Mouse (Mus musculus) megakaryocyte, embryonic 14.5 days (primary cell): ENCODE data around the gene Olfr487. TPM values are rescaled to one million over a fixed set of nuclear protein-coding genes. Genes with fewer than 3 reads are reported as not detected.
"Not testable (repeated sequence)": the region's sequence is repeated elsewhere in the genome, so short reads cannot be mapped to it uniquely, and the experiment has no call there.

Experiments
- H3K27me3 ChIP-seq: replicated peaks from 2 replicates; pipeline ENCODE3; 2012; ENCODE audit warnings: inconsistent platforms
- H3K36me3 ChIP-seq: replicated peaks from 2 replicates; pipeline ENCODE3; 2012; ENCODE audit warnings: low read length, inconsistent platforms, mixed read lengths
- H3K4me1 ChIP-seq: 2 replicates; pipeline ENCODE4 v1.6.1; 2012; ENCODE audit warnings: inconsistent platforms
- H3K4me3 ChIP-seq: replicated peaks from 2 replicates; pipeline ENCODE3; 2012; ENCODE audit warnings: moderate library complexity, mild to moderate bottlenecking, inconsistent platforms
- H3K9me3 ChIP-seq: 2 replicates; pipeline ENCODE4 v1.6.1; 2012; ENCODE audit warnings: inconsistent platforms
- FLI1 ChIP-seq: IDR thresholded peaks from 2 replicates; pipeline ENCODE4 v1.6.1; 2012; ENCODE audit warnings: low read length, inconsistent platforms, mixed read lengths
- GATA1 ChIP-seq: IDR thresholded peaks from 3 replicates; pipeline ENCODE4 v1.6.1; 2012; ENCODE audit warnings: mixed read lengths, low read length, inconsistent platforms, borderline replicate concordance
- polyA plus RNA-seq: library from polyadenylated mRNA; stranded (reverse); fragments of >175 nt; gene quantifications from 2 replicates; pipeline ENCODE4 v1.2.3, GENCODE M21; 2012; ENCODE audit warnings: low replicate concordance; ENCODE audit not compliant: insufficient read depth

Olfr487 gene
- not detected in 2 replicates for polyA plus RNA-seq

DNA sequence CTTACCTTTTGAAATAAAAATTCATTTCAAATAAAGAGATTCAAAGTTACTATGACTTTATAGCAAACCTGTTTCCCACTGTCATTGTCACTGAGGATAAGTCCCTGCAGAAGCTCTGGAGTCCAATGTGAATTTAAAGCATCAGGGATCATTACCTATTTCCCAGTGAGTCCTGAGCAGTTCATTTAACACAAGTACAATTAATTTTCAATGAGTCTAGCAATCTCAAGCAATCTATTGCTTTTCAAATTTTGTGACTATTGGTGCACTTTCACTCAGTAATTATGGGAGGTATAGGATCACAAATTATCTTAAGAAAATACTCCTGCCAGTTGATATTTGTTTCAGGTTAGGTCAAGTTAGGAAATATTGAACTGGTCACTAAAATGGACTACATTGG, at the start of gene Olfr487:
Gene Olfr487, minus strand, starts transcription at position 101 of the 400 bp plus-strand sequence.
- not testable (repeated sequence) for H3K36me3 ChIP-seq, H3K4me1 ChIP-seq, H3K9me3 ChIP-seq, H3K4me3 ChIP-seq, H3K27me3 ChIP-seq

DNA sequence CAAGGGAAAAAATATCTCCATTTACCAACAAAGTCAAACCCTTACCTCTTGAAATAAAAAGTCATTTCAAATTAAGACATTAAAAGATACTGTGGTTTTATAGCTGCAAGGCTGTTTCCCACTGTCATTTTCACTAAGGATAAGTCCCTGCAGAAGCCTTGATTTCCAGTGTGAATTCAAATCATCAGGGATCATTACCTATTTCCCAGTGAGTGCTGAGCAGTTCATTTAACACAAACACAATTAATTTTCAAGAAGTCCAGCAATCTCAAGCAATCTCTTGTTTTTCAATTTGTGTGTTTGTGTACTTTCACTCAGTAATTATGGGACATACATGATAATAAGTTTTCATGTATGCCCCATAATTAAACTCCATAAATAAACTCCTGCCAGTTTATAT, 43.8 kb upstream of the Olfr487 start, which contains the start of gene Olfr488:
Gene Olfr488, minus strand, starts transcription at position 101 of the 400 bp plus-strand sequence.
- no peak within 1 kb of the TSS for H3K4me3 ChIP-seq
- H3K27me3 ChIP-seq, result no peaks in the 10 kb centered on the region
- TF ChIP-seq FLI1 (no peak), GATA1 (no peak)
- no peaks in the 10 kb centered on the region for H3K4me1 ChIP-seq
- H3K9me3 ChIP-seq, result no peaks in the 10 kb centered on the region
- H3K36me3 ChIP-seq, result no peaks in the 10 kb centered on the region

DNA sequence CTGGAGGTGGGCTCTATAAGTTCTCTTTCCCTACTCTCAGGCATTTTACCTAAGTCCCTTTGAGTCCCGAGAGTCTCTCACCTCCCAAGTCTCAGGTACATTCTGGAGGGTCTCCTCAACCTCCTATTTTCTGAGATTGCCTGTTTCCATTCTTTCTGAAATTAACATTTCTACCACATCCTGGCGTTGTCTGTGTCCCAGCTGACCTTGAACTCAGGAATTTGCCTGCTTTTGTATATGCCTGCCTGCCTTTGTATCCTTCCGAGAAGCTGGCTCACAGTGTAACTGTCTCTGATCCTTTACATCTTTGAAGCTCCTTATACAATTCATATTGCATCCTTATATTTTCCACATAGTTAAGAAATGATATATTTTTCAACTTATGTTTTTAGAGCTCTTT, 19.1 kb upstream of the Olfr487 start:
- no peaks in the 10 kb centered on the region for H3K36me3 ChIP-seq
- no peak overlapping the region for H3K4me3 ChIP-seq
- H3K27me3 ChIP-seq, result no peaks in the 10 kb centered on the region
- no peaks in the 10 kb centered on the region for H3K4me1 ChIP-seq
- TF ChIP-seq GATA1, result no peak
- no peak for TF ChIP-seq FLI1
- 0 out of 2 replicates have a peak, but pooled peaks cover 2% of the 10 kb centered on the region for H3K9me3 ChIP-seq

DNA sequence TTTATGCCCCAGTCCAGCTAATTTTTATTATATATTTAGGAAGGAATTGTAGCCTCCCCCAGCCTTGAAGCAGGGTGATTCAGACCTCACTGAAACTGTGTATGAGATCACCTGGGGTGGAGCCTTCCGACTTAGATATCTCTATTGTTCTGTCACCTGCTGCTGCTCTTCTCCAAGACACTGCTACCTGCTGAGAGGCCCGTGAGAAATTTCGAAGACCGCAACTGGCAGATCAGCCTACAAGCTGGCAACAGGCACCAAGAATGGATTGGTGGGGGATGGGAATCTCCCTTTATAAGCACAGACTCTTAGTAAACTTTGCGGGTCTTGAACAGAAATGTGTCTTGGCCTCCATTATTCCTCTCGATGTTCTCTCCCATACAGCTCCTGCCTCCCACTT, 17.5 kb downstream of the Olfr487 start:
- TF ChIP-seq GATA1 (no peak), FLI1 (no peak)
- no peaks in the 10 kb centered on the region for H3K36me3 ChIP-seq
- no peak overlapping the region for H3K4me3 ChIP-seq
- no peaks in the 10 kb centered on the region for H3K27me3 ChIP-seq
- no peaks in the 10 kb centered on the region for H3K4me1 ChIP-seq
- no peaks in the 10 kb centered on the region for H3K9me3 ChIP-seq

DNA sequence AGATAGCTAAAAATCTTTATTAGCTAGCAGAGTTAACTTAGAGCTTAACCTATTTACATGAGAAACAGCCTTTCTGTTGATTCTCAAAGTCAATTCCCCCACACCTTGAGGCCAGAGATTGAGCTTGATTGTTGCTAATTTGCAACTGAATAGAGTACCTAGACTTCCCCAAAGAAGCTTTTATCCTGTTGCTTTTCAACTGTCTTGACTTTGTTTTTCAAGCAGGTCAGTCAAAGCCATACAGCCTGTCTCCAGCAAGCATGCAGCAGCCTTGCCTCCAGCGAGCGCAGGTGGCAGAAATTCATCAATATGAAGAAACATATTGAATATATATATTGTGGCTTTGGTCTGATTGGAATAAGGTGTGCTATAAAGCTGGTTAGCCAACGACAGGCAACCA, 18.1 kb downstream of the Olfr487 start:
- not testable (repeated sequence) for H3K27me3 ChIP-seq, H3K36me3 ChIP-seq, H3K9me3 ChIP-seq, H3K4me1 ChIP-seq, H3K4me3 ChIP-seq

DNA sequence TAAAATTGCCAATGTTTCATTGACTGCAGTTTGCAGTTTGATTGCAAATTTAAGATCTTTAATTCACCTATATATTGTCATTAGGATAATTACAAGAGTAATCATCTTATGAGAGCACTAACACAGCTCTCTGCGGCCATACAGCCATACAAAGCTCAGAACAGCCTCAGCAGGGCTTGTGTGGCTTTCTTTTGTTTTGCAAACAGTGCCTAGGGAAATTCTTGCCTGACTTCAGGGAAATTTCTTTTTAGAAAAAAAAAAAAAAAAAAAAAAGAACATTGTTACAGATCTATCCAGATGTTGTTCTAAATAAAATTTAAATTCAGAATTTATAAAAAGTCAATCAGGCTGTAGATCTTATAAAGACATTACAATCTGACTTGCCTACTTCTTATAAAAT, 21.7 kb downstream of the Olfr487 start:
- H3K4me1 ChIP-seq, H3K36me3 ChIP-seq, H3K9me3 ChIP-seq, H3K27me3 ChIP-seq, H3K4me3 ChIP-seq: not testable (repeated sequence)

DNA sequence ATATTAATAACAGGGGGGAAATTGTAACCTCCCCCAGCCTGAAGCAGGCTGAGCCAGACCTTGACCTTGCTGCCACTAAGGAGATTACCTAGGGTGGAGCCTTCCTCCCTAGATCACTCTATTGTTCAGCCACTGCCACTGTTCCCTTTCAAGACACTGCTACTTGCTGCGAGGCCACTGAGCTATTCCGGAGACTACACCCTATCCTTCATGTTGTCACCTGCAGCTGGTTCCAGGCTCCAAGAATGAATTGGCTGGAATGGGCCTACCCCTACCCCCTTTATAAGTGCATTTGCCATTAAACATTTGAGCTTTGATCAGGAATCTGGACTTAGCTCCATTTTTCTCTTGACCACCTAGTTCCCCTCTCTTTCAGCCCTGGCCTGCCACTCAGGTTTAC, 23.2 kb downstream of the Olfr487 start:
- not testable (repeated sequence) for H3K27me3 ChIP-seq, H3K4me1 ChIP-seq, H3K9me3 ChIP-seq, H3K36me3 ChIP-seq, H3K4me3 ChIP-seq

DNA sequence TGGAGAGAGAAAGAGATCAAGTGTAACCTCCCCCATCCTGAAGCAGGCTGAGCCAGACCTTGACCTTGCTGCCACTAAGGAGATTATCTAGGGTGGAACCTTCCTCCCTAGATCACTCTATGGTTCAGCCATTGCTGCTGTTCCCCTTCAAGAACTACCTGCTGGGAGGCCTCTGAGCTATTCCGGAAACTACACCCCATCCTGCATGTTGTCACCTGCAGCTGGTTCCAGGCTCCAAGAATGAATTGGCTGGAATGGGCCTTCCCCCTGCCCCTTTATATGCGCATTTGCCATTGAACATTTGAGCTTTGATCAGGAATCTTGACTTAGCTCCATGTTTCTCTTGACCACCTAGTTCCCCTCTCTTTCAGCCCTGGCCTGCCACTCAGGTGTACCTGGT, 29.2 kb downstream of the Olfr487 start:
- H3K4me1 ChIP-seq, H3K36me3 ChIP-seq, H3K27me3 ChIP-seq, H3K4me3 ChIP-seq, H3K9me3 ChIP-seq: not testable (repeated sequence)

DNA sequence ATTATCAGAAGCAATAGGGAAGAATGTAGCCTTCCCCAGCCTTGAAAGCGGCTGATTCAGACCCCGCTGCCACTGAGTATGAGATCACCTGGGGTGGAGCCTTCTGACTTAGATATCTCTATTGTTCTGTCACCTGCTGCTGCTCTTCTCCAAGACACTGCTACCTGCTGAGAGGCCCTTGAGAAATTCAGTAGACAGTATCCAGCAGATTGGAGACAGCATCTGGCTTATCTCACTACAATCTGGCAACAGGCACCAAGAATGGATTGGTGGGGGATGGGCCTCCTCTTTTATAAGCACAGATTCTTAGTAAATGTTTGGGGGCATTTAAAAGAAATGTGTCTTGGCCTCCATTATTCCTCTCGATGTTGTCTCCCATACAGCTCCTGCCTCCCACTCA, 30.0 kb downstream of the Olfr487 start:
- not testable (repeated sequence) for H3K4me1 ChIP-seq, H3K27me3 ChIP-seq, H3K4me3 ChIP-seq, H3K9me3 ChIP-seq, H3K36me3 ChIP-seq

DNA sequence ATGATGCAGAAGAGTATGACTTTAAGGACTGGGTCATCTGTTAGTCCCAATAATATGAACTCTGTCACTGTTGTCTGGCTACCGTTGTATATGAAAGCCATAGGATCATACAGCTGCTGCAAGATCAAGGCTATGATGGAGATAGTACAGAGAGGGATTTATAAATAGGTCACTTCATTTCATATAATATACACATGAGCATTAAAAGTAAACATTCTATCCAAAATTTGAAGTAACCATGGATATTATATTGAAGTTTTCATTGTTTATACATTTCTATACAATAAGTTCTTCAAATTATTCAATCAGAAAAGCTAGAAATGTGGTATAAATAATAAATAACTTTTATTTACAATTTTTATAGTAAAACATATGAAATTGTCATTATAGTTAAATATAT, 41.8 kb downstream of the Olfr487 start, which contains the start of gene Olfr486:
Gene Olfr486, minus strand, starts transcription at position 101 of the 400 bp plus-strand sequence.
- not testable (repeated sequence) for H3K27me3 ChIP-seq, H3K4me1 ChIP-seq, H3K9me3 ChIP-seq, H3K36me3 ChIP-seq, H3K4me3 ChIP-seq

DNA sequence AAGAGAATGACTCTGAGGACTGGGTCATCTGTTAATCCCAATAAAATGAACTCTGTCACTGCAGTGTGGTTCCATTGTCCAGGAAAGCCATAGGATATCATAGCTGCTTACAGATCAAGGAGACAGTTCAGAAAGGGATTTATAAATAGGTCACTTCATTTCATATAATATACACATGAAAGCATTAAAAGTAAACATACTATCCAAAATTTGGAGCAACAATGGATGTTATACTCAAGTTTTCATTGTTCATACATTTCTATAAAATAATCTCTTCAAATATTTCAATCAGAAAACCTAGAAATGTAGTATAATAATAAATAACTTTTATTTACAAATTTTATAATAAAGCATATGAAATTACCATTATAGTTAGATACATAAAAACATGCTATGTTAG, 54.7 kb downstream of the Olfr487 start, which contains the start of gene Olfr485:
Gene Olfr485, minus strand, starts transcription at position 101 of the 400 bp plus-strand sequence.
- H3K9me3 ChIP-seq, result no peaks in the 10 kb centered on the region
- H3K4me3 ChIP-seq, result no peak within 1 kb of the TSS
- H3K27me3 ChIP-seq, result no peaks in the 10 kb centered on the region
- no peak for TF ChIP-seq FLI1
- no peaks in the 10 kb centered on the region for H3K4me1 ChIP-seq
- no peaks in the 10 kb centered on the region for H3K36me3 ChIP-seq

Other genes starting within 250 kb of the Olfr487 start
- not detected in 2 replicates for gene Olfr476, start 249.8 kb downstream of the Olfr487 start, polyA plus RNA-seq
- not detected in 2 replicates for gene Olfr477, start 227.9 kb downstream of the Olfr487 start, polyA plus RNA-seq
- not detected in 2 replicates for gene Olfr478, start 180.6 kb downstream of the Olfr487 start, polyA plus RNA-seq
- not detected in 2 replicates for gene Olfr479, start 163.9 kb downstream of the Olfr487 start, polyA plus RNA-seq
- gene Olfr480, start 147.3 kb downstream of the Olfr487 start, polyA plus RNA-seq, result not detected in 2 replicates
- gene Olfr481, start 134.8 kb downstream of the Olfr487 start, polyA plus RNA-seq, result 0.02 TPM in 1 of 2 replicates, not detected in the other
- gene Olfr482, start 117.0 kb downstream of the Olfr487 start, polyA plus RNA-seq, result not detected in 2 replicates
- gene Olfr483, start 113.8 kb downstream of the Olfr487 start, polyA plus RNA-seq, result not detected in 2 replicates
- gene Olfr484, start 87.2 kb downstream of the Olfr487 start, polyA plus RNA-seq, result not detected in 2 replicates
- gene Olfr485, start 54.8 kb downstream of the Olfr487 start, polyA plus RNA-seq, result not detected in 2 replicates
- not detected in 2 replicates for gene Olfr486, start 41.9 kb downstream of the Olfr487 start, polyA plus RNA-seq
- gene Olfr488, start 43.7 kb upstream of the Olfr487 start, polyA plus RNA-seq, result not detected in 2 replicates
- gene Olfr490, start 74.3 kb upstream of the Olfr487 start, polyA plus RNA-seq, result not detected in 2 replicates
- gene Olfr491, start 98.8 kb upstream of the Olfr487 start, polyA plus RNA-seq, result not detected in 2 replicates
- gene Olfr492, start 109.0 kb upstream of the Olfr487 start, polyA plus RNA-seq, result not detected in 2 replicates
- not detected in 2 replicates for gene Olfr493, start 132.3 kb upstream of the Olfr487 start, polyA plus RNA-seq
- not detected in 2 replicates for gene Olfr494, start 150.7 kb upstream of the Olfr487 start, polyA plus RNA-seq
- gene Olfr495, start 178.5 kb upstream of the Olfr487 start, polyA plus RNA-seq, result not detected in 2 replicates
- gene Olfr497, start 205.8 kb upstream of the Olfr487 start, polyA plus RNA-seq, result not detected in 2 replicates